Mouse (Mus musculus): ENCODE measurements around the gene Gm29666.
"Not testable (repeated sequence)": the region's sequence is repeated elsewhere in the genome, so short reads cannot be mapped to it uniquely, and the experiment has no call there.

Gm29666 gene

DNA sequence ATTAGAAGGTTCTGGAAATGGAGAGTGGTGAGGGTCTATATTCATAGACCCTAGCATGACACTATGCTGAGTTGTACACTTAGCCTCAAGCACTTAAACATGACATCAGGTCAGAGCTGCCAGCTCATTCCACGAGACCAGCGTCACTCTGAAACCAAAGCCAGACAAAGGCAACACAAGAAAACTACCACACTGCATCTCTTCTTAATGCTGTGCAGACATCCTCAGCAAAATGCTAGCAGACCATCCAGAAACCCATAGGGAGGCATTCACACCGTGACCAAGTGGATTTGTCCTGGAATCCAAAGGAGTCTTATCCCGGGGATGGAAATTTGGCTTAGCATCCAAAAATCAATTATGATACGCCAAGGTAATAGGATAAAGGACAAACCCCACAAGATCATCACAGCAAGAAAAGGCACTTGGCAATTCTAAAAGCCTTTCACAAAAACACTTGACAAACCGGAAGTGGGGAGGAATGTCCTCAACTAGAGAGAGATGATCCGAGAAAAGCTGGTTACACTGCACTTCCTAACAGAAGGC, 15.9 kb downstream of the Gm29666 start:
- no peak for DNase-seq (ENCODE audit: low spot score)

DNA sequence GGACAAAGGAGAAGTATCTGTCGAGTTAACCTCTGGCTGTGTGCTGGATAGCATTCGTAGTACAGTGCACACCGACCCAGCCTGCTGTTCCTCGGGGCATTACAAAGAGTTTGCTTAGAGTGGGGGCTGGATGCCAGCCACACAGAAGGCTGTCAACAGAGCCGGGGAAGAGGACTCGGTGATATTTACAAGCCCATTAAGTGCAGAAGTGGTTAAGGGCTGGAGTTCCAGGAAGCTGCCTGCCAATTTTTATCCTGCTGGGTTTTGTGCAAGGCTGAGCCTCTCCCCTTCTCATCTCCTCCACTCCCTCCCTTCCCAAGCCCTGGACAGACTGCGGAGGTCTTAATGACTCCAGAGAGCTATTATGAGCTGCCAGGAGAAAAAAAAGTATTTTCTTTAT, 21.8 kb downstream of the Gm29666 start:
- DNase-seq (ENCODE audit: low spot score) = no peak

DNA sequence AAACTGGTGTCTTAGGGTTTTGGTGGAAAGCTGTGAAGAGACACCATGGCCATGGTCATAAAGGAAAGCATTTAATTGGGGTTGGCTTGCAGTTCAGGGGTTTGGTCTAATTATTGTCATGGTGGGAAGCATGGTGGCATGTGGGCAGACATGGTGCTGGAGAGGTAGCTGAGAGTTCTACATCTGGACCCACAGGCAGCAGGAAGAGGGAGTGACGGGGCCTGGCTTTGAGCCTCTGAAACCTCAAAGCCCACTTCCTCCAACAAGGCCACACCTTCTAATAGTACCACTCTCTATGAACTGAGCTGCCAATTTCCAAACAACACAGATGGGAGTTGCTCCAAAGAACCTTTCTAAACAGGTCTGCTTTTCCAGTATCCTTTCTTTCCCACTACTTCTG, 23.2 kb downstream of the Gm29666 start:
- DNase-seq (ENCODE audit: low spot score) = no peak

DNA sequence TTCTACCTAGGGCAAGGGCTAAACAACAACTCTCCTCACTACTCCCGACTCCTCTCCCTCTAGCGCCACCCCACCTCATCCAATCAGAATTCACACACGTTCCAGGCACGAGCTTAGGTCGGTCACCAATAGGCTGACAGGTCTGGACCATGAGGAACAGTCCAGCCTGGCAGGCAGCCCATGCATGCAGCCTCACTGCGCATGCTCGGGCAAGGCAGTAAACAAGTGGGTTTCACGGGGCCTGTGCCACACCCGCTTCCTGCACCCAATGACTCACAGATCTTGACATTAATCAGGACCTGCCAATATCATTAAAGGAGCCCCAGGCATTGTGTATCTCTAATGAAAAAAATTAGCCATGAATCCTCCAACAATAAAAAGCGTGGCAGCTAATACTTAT, 23.6 kb downstream of the Gm29666 start:
- not testable (repeated sequence) for DNase-seq (ENCODE audit: low spot score)

DNA sequence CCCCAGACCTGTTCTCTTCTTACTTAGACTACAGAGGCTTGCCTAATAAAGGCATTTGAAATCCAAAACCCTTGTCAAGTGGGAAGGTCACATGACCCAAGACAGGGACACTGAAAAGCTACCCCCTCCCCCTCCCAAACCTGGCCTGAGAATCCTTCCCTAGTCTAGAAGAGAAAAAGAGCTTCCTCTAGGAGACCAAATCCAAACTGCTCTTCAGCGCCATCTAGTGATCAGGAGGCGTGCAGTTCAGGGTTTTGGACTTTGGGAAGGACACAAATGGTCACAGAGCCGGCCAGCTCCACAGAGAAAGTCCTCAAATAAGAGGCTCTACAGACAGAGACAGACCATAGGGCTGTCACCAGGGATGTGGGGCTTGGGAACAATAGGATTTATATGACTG, 28.2 kb downstream of the Gm29666 start:
- DNase-seq (ENCODE audit: low spot score) = peak; percentile 44

DNA sequence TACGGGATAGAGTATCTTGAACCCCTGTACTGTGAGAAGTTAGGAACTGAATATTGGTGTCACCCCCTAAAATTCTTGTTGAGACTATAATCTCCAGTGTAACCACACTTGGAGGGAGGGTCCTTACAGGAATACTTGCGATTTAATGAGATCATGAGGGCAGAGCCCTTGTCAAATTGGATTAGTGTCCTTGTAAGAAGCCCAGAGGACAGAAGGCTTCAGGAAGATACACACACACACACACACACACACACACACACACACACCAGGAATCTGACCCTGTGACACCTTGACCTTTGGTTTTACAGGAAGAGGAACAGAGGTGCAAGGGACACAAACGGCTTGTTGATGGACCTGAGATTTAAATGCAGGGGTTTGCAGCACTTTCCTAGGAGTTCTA, 28.6 kb downstream of the Gm29666 start:
- DNase-seq (ENCODE audit: low spot score) = no peak

DNA sequence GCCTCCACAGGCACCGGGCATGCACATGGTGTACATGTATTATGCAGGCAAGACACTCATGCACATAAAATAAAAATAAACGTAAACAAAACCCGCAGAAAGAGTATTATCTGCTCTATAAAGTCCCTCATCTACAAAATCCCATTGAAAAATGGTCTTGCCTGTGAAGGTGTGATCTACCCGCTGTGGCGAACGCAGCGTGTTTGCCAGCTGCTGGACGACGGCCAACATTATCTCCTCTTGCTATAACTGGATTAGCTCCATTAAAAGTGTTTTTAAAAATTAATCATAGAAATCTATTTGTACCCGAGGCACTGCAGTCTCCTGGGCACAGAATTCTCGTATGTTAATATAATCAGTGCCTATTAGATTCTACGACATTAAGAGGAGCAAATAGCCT, 31.8 kb downstream of the Gm29666 start:
- DNase-seq (ENCODE audit: low spot score) = no peak

DNA sequence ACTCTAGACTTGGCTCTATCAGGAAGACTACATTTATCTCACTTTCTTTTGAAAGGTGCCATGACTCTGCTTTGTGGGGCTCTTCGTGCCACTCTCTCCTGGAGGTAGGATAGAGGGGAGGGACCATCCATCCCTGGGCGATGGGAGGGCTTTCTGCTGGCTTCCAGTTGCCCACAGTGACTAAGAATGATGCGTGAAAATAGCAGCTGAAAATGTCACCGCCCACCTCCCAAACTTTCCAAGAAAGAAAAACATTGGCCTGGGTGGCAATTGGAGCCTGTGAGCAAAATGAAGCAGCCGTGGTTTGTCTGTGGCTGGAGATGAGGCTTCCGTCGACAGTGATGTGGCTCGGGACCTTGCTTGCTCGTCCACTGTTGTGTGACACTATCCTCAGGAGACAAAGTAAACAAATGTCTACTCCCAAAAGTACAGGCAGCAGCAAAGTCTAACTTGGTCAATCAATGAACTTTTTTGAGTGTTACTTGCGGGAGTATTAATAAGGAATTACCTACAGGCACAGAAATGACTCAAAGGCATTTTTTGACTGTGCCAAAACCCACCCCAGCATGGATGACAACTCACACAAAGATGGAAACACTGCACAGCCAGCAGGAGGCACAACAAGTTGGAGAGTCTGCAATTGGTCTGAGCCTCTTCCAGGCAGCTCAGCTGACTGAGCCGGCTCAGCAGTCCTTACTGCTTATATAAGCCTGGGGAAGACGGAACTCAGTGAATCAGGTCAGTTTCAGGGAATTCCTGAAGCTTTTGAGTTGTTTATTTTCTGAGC, 42.6 kb downstream of the Gm29666 start:
- DNase-seq (ENCODE audit: low spot score) = no peak

DNA sequence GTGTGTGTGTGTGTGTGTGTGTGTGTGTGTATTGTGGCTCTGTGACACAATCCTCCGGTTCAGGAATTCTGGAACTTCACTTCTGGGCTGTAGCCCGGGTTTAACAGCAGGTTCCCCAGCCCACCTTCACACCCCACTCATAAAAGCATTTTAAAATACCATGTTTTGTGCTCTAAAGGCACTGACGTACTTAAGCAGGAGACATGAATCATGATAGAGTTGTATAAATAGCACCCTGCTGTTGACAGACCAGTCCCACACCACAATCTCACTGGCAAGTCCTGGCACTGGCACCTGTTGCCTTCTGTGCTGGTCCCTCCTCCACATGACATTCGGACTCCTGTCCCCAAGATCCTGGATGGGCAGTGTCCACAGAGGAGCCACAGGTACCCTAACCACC, 46.0 kb downstream of the Gm29666 start:
- no peak for DNase-seq (ENCODE audit: low spot score)

DNA sequence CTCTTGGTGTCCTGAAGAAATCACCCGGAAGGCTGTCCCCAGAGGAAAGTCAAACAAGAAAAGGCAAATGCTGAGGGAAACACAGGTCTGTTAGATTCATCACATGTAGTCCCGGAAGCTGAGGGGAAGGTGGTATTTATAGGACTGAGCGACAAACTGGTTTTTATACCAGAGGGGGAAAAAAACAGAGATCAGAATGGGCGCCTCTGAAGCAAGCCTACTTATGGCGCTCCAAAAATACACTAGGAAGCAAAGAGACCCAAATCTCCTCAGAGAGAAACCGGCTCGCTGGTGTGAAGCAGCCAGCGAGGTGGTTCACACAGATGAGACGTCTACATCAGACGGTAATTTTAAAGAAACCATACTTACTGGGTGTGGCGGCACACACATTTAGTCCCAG, 46.8 kb downstream of the Gm29666 start:
- DNase-seq (ENCODE audit: low spot score) = no peak

DNA sequence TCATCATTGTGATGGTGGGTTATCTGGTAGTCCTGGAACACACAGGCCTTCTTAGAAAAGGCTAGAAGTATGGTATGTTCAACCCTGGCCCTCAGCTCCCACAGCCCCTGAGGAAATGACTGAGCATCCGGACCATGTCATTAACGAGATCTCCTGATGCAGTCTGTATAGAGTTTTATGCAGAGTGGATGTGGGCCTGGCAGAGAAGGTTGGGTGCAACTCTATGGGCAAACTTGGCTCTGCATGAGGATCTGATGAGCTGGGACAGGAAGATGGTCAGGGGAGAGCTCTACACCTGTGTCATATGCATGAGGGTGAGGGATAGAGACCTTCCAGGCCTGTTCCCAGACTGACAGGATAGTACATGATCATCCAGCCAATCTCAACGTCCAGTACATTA, 48.0 kb downstream of the Gm29666 start:
- no peak for DNase-seq (ENCODE audit: low spot score)

DNA sequence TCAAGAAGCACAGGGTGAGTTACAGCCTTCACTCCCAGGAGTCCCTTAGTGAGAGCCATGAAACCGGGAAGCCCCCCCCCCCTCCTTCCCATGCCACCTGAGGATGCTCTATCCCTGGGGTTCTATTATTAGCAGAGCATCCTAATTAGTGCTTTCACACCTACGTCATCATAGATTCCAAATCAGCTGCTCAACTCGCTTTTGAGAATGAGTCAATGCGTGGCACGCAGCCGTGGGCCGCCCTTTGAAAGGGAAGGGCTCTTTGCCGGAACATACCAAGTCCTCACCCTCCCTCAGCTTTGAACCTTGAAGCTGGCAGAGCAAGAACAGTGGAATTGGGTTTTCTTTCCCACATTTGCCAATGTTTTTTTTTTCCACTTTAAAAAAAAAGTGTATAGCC, 57.9 kb downstream of the Gm29666 start:
- DNase-seq (ENCODE audit: low spot score) = no peak
